Mouse (Mus musculus) A20 (cell line): ENCODE results near the gene Akt2.
"Not testable (repeated sequence)": the region's sequence is repeated elsewhere in the genome, so short reads cannot be mapped to it uniquely, and the experiment has no call there.

Experiments used
- DNase-seq: peaks from one replicate; pipeline ENCODE4 v3.0.0-alpha.2; 2011; ENCODE audit warnings: low read depth, low spot score

Akt2 gene

GRCm38 (mm10) chr7:27612940-27613339, 21.6 kb downstream of the Akt2 start:
- DNase-seq, result no peak

- no peak for DNase-seq
These were observed 22.6 kb downstream of the Akt2 start for GRCm38 (mm10) chr7:27613751-27614499.

- DNase-seq, result no peak
These were observed 29.7 kb downstream of the Akt2 start for GRCm38 (mm10) chr7:27621028-27621427.

GRCm38 (mm10) chr7:27622234-27622633, 30.9 kb downstream of the Akt2 start:
- DNase-seq, result no peak

- DNase-seq, result no peak
These were observed 33.6 kb downstream of the Akt2 start for GRCm38 (mm10) chr7:27624967-27625366.

DNA sequence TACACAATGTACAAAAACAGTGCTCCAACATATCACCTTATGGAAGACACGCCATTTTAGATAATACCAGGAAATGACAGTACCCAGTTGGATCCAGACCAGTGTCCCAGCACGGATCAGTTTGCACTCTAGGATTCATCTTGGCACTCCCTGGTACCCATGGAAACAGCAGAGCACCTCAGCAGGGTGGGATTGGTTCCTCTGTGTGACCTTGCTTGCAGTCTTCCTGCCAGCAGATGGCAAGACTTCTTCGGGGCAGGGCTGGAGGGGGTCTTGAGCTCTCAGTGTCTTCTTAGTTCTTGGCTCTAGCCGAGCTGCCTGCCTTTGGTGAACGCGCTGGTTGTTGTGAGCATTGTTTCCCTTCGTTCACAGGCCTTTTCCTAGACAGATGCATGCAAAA, 36.4 kb downstream of the Akt2 start:
- no peak for DNase-seq

- no peak for DNase-seq
These were observed 36.8 kb downstream of the Akt2 start for GRCm38 (mm10) chr7:27628190-27628589.

DNA sequence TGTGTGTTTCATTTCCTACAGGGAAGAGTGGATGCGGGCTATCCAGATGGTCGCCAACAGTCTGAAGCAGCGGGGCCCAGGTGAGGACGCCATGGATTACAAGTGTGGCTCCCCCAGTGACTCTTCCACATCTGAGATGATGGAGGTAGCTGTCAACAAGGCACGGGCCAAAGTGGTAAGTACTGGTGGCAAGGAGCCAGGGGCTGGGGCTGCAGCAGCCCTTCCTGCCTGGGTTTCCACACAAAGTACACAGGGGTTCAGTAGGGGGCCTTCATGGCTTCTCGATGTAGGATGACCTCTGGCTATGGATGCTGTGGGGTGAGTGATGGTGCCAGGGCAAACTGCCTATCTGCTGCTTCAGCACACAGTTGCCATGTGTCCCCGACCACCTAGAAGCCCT, 37.5 kb downstream of the Akt2 start:
- DNase-seq, result not testable (repeated sequence)

DNA sequence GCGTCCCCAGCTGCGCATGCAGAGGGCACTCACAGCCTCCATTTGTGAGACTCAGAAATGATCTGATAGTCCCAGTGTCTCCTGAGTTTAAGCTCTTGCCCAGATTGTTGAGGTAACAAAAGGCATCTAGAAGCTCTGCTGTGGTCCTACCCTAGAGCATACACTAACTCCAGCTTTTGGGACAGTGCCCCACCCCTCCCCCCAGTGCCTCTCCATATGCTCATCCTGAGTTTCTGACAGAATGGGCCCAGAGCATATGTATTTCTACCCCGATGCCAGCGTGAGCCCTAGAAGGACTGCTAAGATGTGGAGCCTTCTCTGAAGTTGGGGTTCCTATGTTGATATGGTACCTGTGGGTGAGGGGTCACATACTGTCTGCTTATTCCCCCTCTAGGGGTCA, 40.1 kb downstream of the Akt2 start:
- DNase-seq, result no peak

DNA sequence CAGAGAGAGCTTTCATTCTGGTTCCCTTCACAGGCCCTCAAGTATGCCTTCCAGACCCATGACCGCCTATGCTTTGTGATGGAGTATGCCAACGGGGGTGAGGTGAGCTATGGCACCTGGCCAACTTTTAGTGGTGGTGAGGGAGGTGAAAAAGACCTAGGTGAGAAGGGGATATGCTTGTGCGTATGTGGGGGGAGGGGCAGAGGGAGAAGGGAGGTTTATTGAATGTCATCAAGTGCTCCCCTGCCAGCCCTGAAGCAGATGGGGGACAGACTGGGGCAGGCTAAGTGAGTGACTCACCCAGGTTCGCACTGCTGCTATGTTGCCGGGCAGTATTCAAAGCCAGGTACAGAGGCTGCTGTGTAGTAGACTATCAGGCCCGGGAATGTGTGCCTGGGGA, 41.8 kb downstream of the Akt2 start:
- DNase-seq, result no peak

GRCm38 (mm10) chr7:27634691-27635090, 43.3 kb downstream of the Akt2 start:
- DNase-seq, result no peak

GRCm38 (mm10) chr7:27635094-27635493, 43.7 kb downstream of the Akt2 start:
- DNase-seq, result not testable (repeated sequence)

DNA sequence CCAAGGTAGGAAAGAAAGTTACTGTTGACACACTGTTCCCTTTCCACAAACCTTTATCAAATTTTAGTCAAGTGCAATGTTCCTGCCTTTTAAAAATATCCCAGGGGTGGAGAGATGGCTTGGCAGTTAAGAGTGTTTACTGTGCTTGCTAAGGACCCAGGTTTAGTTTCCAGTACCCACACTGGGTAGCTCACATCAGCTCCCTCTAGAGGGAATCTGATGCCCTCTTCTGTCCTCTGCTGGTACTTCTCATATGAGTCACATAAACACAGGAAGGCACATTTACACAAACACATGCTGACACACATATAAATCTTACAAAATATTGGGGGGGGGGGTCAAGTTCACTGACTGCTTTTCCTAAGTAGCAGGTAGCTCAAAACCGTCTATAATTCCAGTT, 53.1 kb downstream of the Akt2 start:
- peak; percentile 55 for DNase-seq

DNA sequence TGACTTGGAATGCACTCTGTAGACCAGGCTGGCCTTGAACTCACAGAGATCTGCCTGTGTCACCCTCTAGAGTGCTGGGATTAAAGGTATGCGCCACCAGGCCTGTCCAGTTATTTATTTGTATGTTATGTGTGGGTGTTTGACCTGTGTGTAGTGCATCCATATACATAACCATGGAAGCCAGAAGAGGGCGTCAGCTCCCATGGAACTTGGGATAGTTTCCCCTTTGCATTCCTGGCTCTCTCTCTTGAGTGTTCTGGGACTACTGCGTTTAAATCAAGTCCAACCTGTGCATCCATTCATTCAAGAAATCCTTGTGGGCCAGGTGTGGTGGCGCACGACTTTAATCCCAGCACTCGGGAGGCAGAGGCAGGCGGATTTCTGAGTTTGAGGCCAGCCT, 55.2 kb downstream of the Akt2 start:
- DNase-seq, result no peak

DNA sequence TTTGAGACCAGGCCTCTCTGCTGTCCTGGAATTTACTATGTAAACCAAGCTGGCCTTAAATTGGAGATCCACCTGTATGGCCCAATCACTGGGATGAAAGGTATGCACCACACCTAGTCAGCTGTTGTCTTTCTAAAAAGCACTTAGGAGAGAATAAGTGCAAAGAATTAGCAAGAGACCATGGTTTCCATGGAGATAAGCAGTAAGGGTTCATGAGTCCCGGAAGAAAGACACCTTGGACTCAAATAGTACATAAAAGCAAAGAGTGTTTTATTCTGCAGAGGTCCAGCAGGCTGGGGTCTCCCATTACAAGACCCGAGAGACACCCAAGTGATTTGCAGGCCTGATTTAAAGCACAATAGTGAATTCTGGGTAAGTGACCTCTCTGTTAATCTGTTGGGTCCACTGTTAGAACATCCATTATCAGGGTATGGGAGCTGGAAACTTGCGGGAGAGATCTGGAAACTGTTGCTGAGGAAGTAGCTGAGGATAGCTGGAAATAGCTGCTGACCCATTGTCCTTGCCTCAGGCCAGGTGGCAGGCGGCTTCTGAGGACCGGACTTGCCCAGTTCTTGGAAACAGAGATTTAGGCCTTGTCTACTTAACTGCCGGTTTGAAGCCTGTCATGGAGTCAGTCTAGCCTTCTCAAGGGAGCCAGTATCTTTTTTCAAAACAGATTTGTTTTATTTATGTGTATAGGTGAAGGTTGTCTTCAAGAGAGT, 56.1 kb downstream of the Akt2 start:
- DNase-seq, result no peak

DNA sequence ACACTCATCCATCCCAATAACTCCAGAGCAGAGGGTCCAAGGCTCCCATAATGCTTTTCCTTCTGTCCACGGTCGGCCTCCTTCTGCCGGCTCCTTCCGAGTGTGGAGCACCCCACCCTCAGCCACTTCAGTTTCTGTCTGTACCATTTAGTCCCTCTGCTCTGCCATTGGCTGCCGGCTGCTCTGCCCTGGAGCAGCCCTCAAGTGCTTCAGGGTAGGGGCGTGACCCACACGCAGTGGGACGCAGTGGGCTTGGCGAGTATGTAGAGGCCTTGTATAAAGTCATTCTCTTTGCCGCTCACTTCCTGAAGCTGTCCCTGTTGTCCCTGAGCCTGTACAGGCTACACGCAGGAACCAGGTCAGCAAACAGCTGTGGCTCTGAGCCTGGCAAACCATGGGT, 58.4 kb downstream of the Akt2 start:
- DNase-seq, result no peak

DNA sequence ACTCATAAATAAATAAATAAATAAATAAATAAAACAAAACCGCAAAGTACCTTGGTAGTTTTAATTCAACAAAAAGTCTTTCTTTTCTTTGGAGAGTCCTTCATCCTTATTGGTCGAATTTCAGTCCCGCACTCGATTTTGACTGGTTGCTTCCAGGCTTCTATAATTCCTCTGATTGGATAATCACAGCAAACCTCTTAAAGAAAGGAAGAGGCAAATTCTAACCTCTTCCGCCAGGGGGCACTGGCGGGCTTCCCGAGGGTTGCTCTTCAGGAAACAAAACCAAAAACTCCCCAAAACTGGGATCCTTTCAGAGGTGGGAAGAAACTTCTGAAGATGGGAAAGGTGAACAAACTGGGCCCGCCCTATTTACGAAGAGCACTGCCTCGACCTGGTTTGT, 59.6 kb downstream of the Akt2 start:
- DNase-seq, result peak; percentile 87

DNA sequence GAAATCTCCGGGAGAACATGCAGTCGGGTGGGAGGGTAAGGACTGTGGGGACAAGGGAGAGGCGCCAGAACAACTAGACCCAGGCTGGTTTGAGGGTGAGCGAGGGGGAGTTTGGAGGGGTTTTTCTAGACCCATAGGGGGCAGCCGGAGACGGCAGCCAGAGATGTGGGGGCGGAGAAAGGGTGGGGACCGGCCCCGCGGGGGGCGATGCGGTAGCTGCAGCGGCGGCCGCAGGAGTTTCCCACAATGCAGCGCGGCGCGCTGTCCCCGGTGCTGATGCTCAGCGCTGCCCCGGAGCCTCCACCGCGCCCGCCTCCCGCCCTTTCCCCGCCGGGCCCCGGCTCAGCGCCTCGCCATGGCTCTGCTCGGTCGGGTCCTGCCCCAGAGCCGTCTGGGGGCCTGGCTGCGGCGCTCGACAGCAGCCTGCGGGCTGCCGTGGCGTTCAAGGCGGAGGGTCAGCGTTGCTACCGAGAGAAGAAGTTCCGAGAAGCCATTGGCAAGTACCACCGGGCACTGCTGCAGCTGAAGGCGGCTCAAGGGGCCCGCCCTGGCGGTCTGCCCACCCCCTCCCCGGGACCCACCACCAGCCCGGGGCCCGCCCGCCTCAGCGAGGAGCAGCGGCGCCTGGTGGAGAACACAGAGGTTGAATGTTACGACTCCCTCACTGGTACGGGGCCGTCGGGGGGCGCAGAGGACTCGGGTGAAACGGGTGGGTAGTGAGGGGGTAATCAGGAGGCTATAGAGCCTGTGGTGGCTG, 62.5 kb downstream of the Akt2 start, which contains the start of gene Ttc9b:
Gene Ttc9b (plus strand): TSS at position 235 of the 757 bp plus-strand sequence.
- peak; percentile 20 for DNase-seq

GRCm38 (mm10) chr7:27654607-27655276, 63.4 kb downstream of the Akt2 start:
- DNase-seq, result peak; percentile 59

DNA sequence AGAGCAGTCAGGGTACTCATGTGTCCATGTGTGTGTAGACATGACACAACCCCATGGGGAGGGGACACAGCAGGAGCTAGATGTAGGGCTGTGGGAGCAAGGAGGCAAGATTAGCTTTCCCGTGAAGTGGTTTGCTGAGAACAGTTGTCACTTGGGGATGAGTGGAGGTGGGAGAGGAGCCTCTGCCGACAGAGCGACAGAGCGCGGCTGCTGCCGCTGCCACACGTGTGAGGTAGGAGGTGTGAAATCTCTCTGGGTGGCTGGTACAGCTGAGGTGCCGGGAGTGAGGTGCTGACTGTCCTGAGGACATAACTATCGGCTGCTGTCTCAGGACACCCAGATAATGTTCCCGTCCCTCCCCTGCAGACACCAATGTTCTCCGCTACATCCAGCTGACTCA, 64.2 kb downstream of the Akt2 start:
- DNase-seq, result no peak

DNA sequence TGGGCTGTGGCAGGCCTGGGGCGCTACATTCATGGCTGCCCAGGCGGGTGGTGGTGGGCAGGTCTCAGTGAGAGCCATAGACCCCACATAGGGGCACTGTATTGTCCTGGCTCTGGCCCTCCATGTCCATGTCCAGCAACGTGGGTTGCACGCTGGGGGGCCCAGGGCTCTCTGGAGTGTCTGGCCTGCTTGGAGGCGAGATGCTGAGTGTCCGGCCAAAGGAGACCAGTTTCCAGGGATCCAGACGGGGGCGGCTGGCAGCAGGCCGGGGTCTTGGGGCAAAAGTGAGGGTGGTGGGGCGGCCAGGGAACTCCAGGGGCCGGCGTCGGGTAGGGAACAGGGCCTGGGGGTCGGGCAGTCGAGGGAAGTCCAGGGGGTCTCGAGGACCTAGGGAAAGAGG, 65.2 kb downstream of the Akt2 start:
- no peak for DNase-seq
